Mouse (Mus musculus) midbrain, embryonic 11.5 days (tissue): ENCODE measurements at regions not wholly inside any gene's neighbourhood (a gene's known extent, or its start where the extent isn't known, plus 50 kb on each side); places are given as distances from the start of the nearest gene placed in this dataset.

Experiments
- ATAC-seq: fragments of 200-750 bp; cut with Nextera tagmentation; 2 replicates; pipeline ENCODE4 v1.8.0; 2017; ENCODE audit warnings: moderate TSS enrichment, moderate library complexity; ENCODE audit not compliant: low FRiP score
- DNase-seq: peaks from one replicate; pipeline ENCODE4 v3.0.0; 2015; ENCODE audit warnings: low spot score; ENCODE audit errors: missing footprints
- H3K27ac ChIP-seq: fragments of 300-500 bp; sonication (generic); 2 replicates; pipeline ENCODE4 v1.5.1; 2014; ENCODE audit warnings: low read depth, low read length
- H3K27me3 ChIP-seq: fragments of 300-500 bp; sonication (generic); 2 replicates; pipeline ENCODE4 v1.6.1; 2014; ENCODE audit warnings: mild to moderate bottlenecking, low read length, moderate library complexity, mixed read lengths; ENCODE audit not compliant: control insufficient read depth, insufficient read depth
- H3K36me3 ChIP-seq: fragments of 300-500 bp; sonication (generic); 2 replicates; pipeline ENCODE4 v1.6.1; 2014; ENCODE audit warnings: mild to moderate bottlenecking, low read length, moderate library complexity, mixed read lengths; ENCODE audit not compliant: control insufficient read depth, insufficient read depth
- H3K4me1 ChIP-seq: fragments of 300-500 bp; sonication (generic); 2 replicates; pipeline ENCODE4 v1.6.1; 2014; ENCODE audit warnings: low read length; ENCODE audit not compliant: control insufficient read depth, insufficient read depth
- H3K4me2 ChIP-seq: fragments of 300-500 bp; sonication (generic); 2 replicates; pipeline ENCODE4 v1.6.1; 2014; ENCODE audit warnings: mild to moderate bottlenecking, moderate library complexity
- H3K4me3 ChIP-seq: fragments of 300-500 bp; sonication (generic); 2 replicates; pipeline ENCODE4 v1.5.1; 2014; ENCODE audit warnings: low read depth, low read length
- H3K9ac ChIP-seq: fragments of 300-500 bp; sonication (generic); 2 replicates; pipeline ENCODE4 v1.6.1; 2014; ENCODE audit warnings: low read length
- H3K9me3 ChIP-seq: fragments of 300-500 bp; sonication (generic); 2 replicates; pipeline ENCODE4 v1.6.1; 2016; ENCODE audit warnings: low read length; ENCODE audit not compliant: control insufficient read depth
- WGBS: fragments of 180-500 bp; shearing (Covaris S2); extraction: QIAGEN DNeasy Blood & Tissue Kit; methylation state at CpG from one replicate; pipeline ENCODE4 v1.1.7; 2014; 5-methylcytosine and 5-hydroxymethylcytosine counted together

DNA sequence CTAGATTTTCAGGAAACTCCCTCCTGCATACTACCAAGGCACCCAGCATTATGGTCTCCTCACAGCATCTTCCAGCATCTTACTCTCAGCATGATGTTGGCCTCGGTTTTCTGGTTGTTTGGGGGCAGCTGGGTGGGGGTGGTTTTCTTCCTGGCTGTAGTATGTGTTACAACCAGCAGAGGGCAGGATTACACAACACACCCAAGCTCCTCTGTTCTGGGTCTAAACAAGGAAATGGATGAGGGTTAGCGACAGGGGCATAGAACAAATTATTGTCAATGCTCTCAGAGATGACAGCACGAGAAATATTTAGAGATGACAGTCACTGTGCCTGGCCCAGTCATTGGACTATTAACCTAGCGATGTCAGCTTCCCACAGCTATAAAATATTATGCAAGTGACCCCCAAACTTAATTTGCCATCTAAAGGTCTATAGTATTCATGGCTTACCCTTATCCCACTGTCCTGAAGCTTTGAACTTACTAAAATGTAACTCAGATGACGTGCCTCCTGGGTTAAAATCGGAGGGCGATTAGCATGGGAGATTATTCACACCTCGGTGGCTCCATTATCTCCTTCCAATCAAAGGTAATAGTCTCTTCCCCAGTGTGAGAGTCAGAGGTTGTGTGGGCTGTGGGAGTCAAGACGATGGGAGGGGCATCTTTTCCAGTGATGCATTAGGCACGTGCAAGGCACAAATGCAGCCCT, 52.2 kb upstream of the Nudt7 start:
- Histone ChIP-seq H3K4me3 (no peak overlapping the region), H3K9ac (no peak overlapping the region), H3K27ac (no peak overlapping the region), H3K36me3 (no peaks in the 10 kb centered on the region), H3K4me2 (no peak overlapping the region), H3K27me3 (no peaks in the 10 kb centered on the region), H3K4me1 (0 out of 2 replicates have a peak, but pooled peaks cover 2% of the 10 kb centered on the region), H3K9me3 (no peaks in the 10 kb centered on the region)
- DNase-seq = peak; percentile 93
- peak; percentile 83 for ATAC-seq
- WGBS = 9% methylated on average over 10 of the region's 10 CpGs

DNA sequence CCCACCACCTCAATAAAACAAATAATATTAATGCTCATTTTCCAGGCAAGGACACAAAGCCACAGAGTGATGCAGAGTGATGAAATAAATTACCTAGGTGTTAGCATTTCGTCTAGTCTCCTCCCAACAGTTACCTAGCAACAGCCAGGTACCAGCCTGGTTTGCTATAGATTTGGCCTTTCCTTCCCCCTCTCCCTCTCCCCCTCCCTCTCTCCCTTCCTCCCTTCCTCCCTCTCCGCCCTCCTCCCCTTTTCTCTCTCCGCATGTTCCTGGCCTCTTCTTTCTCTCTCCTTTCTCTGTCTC, 51.6 kb upstream of the Nudt7 start:
- Histone ChIP-seq H3K4me2 (no peak overlapping the region), H3K4me1 (0 out of 2 replicates have a peak, but pooled peaks cover 2% of the 10 kb centered on the region), H3K9ac (no peak overlapping the region), H3K9me3 (no peaks in the 10 kb centered on the region), H3K27me3 (no peaks in the 10 kb centered on the region), H3K36me3 (no peaks in the 10 kb centered on the region), H3K4me3 (no peak overlapping the region), H3K27ac (no peak overlapping the region)
- ATAC-seq = no peak
- no peak for DNase-seq
- 63% methylated on average over 3 of the region's 3 CpGs for WGBS
